Mouse (Mus musculus): ENCODE measurements around the gene Bola1.

DNA sequence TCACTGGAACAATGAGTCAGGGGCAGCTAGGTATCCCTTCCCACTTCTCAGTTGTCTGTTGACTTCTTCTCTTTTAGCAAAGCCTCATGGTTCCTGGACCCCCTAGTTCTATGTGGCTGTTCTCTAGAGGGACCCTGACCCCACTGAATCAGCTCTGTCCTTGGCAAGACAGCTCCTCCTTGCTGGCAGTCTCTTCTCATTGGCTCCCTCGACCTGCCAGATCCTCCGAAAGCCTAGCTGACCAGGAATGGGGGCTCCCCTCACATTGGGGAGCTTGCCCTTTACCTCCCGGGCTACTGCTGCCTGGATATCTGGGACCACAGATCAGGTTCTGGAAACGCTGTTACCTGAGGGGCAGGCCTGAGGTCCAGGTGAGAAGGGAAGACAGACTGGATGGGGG is 49.2 kb downstream of the Bola1 start:
- no peak for TF ChIP-seq CTCF (IDR thresholded peaks at IDR 0.05)
- TF ChIP-seq POLR2A (IDR thresholded peaks at IDR 0.05; ENCODE audit: insufficient read depth, low read depth, low read length), result no peak
- no peak for TF ChIP-seq EP300 (IDR thresholded peaks at IDR 0.05; ENCODE audit: insufficient read depth, low read depth, low read length)

Data from heart, adult 2 months (tissue).